Mouse (Mus musculus) mature B cell (primary cell): ENCODE data around the gene Slc50a1.

Source experiments
- in situ Hi-C: fragments of 300-500 bp; cut with MboI; formaldehyde crosslinking; loops from 2 replicates; pipeline ENCODE4 v1.14.3; 2019

Slc50a1 gene

DNA sequence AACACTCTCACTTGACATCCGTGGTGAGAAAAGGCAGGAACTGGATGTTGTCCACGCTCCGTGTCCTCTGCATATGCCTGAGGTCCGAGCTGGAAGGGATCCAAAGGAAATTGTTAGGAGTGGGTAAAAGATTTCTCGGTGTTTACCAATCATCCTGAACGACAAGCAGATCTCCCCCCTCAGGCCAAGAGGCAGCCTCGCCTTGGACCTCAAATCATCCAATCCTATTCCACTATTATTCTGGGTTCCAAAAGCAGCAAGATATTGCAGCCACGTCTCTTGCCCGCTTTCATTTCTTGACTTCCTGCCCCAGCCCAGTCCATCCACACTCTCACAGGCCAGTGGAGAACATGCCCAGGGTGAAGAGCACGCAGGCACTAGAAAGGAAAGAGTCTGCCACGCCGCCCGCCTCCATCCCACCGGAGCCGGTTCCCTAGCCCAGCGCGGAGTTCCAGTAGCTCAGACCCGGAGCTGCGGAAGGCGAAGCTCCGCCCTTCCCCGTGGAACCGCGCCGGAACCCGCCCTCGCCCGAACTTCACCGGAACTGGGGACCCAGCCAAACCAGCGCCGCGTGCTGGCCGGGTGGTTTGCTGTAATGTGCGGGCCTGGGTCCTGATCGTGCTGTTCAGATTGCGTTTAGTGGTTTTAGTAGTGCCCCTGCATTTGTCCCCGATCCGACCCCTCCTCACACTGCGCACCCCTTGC lies at the start of gene Slc50a1:
Gene Slc50a1 (minus strand): TSS at position 520 of the 705 bp plus-strand sequence.
- in situ Hi-C loops = no loop called here

GRCm38 (mm10) chr3:89319591-89320350 lies 49.4 kb upstream of the Slc50a1 start:
- in situ Hi-C loops = no loop called here

- in situ Hi-C loops = no loop called here
Observed at GRCm38 (mm10) chr3:89318971-89319590, 48.7 kb upstream of the Slc50a1 start.

DNA sequence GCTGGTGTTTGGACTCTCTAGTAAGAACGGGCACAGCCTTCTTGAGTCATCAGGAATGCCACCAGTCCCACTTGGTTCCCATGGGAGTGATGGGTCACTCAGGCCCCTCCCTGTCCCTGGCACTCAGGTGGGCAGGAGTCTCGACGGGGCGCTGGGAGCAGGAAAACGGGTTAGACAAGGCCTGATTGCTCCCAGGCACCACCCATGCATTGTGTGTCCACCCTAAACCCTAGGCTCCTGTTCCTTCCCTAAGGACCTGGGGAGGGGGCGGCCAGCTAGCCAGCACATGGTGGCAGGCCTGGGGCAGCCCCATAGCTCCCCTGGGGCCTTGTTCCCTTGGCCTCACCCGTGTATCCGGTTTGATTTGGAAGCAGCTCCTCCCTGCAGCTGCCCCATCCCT lies 47.9 kb upstream of the Slc50a1 start:
- in situ Hi-C loops = no loop called here

GRCm38 (mm10) chr3:89317246-89317645 lies 46.9 kb upstream of the Slc50a1 start:
- in situ Hi-C loops = no loop called here

GRCm38 (mm10) chr3:89316833-89317232 lies 46.5 kb upstream of the Slc50a1 start:
- in situ Hi-C loops = no loop called here

DNA sequence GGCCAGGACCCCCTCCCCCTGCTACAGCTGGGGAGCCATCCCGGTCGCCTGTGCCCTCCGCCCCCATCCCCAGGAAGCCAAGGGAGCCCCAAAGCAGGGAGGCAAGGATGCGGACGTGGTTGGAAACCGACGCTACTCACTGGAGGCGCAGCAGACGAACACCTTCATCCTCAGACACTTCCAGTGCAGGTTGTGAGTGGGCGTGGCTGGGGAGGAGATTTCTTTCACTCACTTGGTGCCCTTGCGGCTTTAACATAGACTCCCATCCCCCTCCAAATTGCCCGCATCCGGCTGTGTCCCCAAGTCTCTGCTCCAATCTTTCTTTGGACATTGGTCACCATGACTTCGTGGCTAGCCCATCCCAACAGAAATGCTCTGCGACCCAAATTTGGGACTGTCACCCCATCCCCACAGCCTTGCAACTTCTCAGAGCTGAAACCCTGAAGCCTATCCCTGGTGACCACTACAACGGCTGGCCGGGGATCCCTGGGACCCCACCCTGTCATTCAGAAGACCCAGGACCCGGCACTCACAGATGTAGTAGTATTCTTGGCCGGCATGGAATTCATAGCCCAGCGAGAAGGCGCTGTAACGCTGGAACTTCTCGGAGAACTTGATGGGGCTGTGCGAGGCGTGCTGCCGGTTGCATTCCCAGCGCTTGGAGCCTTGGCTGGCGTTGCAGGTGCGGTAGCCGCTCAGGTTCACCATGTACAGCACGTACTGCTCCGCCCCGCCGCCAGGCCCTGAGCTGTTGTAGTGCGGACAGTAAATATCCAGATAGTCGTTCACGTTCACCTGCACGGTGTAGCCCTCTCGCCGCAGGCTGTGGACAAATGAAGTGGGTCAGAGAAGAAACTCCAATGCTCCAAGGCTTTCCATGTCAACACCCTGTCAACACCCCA lies 45.8 kb upstream of the Slc50a1 start:
- in situ Hi-C loops = no loop called here

DNA sequence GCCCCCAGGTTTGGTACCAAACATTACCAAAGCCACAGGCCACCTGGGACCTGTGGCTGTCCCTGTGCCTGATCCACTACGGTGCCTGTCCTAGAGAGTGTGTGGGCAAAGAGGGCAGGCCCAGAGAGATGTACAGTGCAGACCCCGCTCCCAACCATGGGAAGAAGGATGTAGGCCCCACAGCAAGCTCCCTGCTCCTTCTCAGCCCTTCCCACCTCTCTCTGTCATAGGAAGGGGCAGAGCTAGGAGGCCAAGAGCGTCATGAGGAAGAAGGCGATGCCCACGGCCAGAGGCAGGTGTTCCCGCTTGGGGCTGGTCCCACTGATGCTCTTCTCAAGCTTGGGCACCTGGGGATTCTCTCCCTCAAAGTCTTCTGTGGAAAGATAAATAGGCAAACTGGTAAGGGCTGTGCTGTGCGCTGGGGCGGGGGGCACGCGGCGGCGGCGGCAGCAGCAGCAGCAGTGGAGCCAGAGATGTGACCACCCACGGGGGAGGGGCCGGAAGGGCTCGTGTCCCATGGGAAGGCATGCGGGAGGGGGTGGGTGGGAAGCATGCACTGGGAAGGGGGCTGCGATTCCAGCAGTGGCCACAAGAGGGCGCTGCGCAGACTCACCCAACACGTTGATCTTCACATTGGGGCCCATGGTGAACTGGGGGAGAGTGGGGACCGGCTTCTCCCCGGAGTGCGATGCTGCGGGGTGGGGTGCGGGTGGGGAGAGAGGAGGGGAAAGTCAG lies 45.0 kb upstream of the Slc50a1 start:
- in situ Hi-C loops = no loop called here

DNA sequence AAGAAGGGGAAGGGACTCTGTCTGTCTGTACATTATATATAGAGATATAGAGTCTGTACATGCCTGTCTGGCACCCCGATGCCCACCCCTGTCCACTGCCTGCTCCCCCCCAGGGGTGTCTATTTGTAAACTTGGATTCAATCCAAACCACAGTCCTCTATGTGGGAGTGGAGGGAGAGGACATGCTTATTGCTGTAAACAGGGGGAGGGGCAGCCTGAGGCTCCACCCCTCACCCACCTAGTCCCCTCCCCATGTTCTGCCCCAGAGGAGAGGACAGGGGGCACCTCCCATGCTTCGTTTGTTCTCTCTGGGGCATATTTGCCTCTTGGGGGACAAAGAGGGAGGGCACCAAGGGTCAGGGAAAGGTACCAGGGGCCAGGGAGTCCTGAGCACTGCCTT lies 44.4 kb upstream of the Slc50a1 start:
- in situ Hi-C loops = no loop called here

GRCm38 (mm10) chr3:89314340-89314739 lies 44.0 kb upstream of the Slc50a1 start:
- in situ Hi-C loops = no loop called here

DNA sequence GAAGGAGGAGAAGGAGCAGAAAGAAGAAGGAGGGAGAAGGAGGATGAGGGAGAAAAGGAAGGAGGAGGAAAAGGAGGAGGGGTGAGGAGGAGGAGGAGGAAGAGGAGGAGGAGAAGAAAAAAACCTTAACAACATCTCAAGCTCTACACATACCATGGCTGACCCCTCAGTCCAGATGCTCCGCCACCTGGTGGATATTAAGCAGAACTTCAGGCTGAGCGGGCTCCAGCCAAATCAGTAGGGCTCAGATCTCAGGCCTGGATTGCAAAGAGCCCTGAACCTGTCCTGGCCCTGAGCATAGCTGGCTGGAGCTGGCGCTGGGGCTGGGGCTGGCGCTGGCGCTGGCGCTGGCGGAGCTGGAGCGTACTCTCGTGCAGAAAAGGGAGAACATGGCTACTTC lies 37.7 kb upstream of the Slc50a1 start:
- in situ Hi-C loops = no loop called here

- in situ Hi-C loops = no loop called here
Observed at GRCm38 (mm10) chr3:89305551-89306325, 35.4 kb upstream of the Slc50a1 start.

DNA sequence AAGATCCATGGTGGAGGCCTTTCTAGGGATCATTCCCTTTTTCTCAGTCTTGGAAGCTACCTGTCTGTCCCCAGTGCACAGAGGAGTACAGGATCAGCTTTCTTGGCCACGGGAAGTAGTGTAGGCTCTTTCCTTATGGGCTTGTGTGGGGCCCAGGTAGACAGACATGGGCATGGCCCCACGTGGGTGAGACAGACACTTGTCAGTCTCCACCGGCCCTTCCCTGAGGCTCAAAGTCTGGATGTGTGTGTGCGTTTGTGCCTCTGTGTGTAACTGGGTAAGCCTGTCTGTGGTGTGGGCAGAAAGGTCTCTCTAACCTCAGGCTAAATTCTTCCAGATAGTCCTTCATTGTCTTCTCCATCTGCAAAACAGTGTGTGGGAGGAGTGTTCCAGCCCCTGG lies 34.7 kb upstream of the Slc50a1 start:
- in situ Hi-C loops = no loop called here

DNA sequence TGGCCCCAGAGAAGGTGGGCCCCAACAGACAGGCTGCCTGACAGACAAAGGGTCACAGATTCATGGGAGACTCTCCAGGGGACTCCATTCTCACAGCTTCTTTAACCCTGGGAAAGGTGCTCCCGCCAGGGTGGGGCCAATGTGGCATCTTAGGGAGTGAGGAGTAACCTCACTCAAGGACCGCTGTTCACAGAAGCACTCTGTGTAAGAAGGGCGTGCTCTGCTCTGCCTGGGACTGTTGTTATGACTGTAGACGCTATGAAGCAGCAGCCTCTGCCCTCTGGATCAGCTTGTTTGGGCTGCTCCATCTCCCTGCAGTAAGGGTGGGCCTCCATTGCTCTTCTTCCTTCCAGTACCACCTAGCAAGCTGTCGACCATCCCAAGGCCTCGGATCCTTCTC lies 34.1 kb upstream of the Slc50a1 start:
- in situ Hi-C loops = no loop called here

DNA sequence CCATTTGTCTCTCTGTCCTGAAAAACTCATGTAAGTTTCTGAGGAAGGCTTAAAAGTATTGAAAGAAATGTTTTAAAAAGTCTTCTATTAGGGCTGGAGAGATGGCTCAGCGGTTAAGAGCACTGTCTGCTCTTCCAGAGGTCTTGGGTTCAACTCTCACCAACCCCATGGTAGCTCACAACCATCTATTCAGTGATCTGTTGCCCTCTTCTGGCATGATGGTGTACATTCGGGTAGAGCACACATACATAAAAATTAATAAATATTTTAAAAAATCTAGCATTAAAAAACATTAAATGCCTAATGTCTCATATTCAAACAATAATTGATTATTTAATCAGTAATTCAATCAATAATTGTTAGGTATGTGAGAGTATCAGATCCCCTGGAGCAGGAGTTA lies 30.1 kb upstream of the Slc50a1 start:
- in situ Hi-C loops = no loop called here

GRCm38 (mm10) chr3:89300071-89300470 lies 29.7 kb upstream of the Slc50a1 start:
- in situ Hi-C loops = no loop called here

DNA sequence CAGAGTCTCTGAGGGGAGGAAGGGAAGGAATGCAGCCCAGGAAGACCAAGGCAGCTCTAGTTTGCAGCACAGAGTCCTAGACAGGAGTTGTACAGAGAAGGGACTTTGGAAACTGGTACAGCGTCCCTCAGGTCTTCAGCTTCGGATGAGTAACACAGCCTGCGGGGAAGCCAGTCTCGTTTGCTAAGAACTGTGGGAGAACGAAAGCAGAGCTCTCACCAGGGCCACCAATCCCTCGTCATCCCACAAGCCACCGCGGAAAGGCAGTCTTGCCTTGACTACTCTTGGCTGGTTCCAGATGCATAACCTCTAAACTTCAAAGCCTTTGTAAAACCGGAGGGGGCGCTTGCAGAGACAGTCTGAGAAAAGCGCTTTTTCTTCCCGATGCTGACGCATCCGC lies 29.1 kb upstream of the Slc50a1 start:
- in situ Hi-C loops = loop anchor here (5.0 kb wide), 1 partner anchor 52 kb away; the partner anchor contains the start of genes Krtcap2 and Trim46

GRCm38 (mm10) chr3:89298908-89299307 lies 28.5 kb upstream of the Slc50a1 start:
- in situ Hi-C loops = loop anchor here (5.0 kb wide), 1 partner anchor 52 kb away; the partner anchor contains the start of genes Krtcap2 and Trim46

DNA sequence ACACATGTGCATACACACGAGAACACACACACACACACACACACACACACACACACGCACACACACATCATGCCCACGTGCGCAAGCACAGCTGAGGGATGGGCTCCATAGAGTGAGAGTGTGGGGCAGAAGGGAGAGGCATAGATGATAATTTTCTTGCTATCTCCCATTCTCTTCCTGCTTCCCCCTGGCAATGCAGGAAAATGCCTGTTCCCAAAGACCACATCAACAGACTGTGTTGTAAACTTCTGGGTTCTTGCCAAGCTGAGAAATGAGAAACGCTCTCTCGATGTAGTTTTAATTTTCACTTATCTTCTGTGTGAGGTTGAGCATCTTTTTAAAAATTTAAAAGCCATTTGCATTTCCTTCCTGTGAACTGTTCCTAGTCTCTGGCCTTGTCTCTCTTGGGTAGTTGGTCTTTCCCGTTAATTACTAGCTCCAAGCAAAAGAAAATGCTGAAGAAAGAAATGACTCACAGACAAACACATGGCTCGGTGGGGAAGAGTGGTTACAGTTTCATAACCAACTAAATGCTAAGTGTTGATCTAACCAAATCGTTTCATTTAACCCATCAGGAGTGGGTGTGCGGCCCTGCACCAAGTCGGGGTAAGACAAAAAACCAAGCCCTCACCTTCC lies 26.5 kb upstream of the Slc50a1 start:
- in situ Hi-C loops = loop anchor here (5.0 kb wide), 1 partner anchor 50 kb away; the partner anchor contains the start of genes Krtcap2 and Trim46
